Mouse (Mus musculus): ENCODE measurements around the gene Utf1.

Gene Utf1

GRCm38 (mm10) chr7:139970979-139971378, 27.4 kb downstream of the Utf1 start:
- in situ Hi-C loops (cut with MseI, MboI): no loop called here

DNA sequence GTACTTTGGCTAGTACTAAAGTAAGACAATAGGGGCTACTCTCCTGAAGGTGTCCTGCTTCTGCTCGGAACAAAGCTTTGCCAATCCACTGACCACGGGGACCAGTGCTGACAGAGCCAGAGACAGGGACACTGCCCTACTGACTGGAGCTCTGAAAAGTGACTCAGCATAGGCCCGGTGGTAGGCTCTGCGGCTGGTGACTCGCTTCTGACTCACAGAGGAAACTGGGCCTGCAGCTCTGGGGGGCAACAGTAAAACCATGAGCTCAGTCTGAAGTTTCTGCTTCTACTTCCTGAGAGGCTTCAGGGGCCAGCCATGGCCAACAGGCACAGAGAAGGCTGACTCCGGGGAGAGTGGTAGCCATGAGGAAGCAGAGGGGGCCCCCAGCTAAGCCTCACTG, 27.8 kb downstream of the Utf1 start:
- in situ Hi-C loops (cut with MseI, MboI): no loop called here

- in situ Hi-C loops (cut with MseI, MboI): no loop called here
Observed at GRCm38 (mm10) chr7:139972923-139973331, 29.3 kb downstream of the Utf1 start.

DNA sequence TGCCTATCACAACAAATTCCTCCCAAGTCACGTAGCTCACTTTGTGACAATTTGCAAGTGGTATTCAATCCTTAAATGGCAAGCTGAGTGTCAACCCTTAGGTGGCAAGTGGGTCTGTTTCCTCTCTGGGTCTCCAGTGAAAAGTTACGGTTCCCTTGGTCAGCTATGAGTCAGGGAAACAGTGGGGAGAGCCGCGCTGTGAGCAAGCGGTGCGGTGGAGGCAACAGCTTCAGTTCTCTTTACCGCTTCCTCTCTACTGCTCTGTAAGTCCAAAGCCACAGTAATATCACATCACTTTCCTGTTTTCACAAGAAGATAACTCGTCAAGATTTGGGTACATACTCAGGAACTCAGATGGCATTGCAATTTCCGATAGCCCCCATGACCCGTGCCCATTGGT, 30.7 kb downstream of the Utf1 start:
- in situ Hi-C loops (cut with MseI, MboI): no loop called here

GRCm38 (mm10) chr7:139975471-139975870, 31.9 kb downstream of the Utf1 start:
- in situ Hi-C loops (cut with MseI, MboI): loop anchor here in 1 of 2 experiments (5.0 kb wide), 1 partner anchor 87 kb away; no protein-coding TSS in a partner anchor

GRCm38 (mm10) chr7:139978278-139978892, 34.8 kb downstream of the Utf1 start, which contains the start of gene 6430531B16Rik:
Gene 6430531B16Rik, minus strand, starts transcription at chr7:139978755.
- in situ Hi-C loops (cut with MseI, MboI): loop anchor here in 1 of 2 experiments (5.0 kb wide), 1 partner anchor 84 kb away; no protein-coding TSS in a partner anchor

DNA sequence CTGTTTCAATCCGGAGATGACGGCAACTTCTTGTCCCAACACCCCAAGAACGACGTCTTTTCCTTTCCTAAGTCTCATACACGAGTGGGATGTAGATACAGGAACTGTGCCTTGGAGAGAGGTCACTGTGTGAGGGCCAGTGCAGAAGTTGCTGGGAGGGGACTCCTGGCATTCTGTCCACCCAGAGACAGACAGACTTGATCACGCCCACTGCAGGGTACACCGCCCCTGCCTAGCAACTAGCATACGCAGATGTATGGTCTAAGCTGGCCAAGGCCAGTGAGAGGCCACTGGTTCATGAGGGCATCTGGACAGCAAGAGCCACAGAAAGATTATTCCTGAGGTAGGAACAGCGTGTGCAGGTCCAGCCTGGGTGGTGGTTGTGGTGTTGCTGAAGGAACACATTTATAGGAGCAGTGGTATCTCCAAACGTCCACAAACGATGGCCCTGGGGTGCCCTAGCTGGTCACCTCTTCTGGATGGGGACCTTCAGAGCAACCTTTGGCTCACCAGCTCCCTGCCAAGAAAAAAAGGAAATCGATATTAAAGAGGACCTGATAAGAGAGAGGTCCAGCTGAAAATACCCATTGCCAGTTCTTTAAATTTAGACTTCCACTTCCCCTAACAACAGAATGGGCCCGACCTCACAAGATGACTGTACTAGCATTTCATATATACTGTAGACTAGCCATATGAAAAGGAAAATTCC, 35.6 kb downstream of the Utf1 start:
- in situ Hi-C loops (cut with MseI, MboI): loop anchor here in 1 of 2 experiments (5.0 kb wide), 1 partner anchor 83 kb away; no protein-coding TSS in a partner anchor

DNA sequence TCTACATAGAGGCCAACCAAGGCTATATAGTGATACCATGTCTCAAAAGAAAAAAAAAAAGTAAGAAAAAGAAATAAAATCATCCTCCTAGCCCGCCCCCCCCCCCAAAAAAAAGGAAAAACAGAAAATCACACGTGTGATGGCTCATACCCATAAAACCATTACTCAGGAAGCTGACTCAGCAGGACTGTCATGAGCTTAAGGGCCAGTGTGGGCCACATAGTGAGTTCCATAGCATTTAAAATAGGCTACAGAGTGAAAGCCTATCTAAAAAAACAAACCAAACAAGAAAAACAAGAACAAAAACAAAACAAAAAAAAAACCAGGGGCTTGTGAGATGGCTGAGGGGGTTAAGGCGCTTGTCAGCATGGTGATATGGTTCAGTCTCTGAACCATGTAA, 37.2 kb downstream of the Utf1 start:
- in situ Hi-C loops (cut with MseI, MboI): no loop called here

DNA sequence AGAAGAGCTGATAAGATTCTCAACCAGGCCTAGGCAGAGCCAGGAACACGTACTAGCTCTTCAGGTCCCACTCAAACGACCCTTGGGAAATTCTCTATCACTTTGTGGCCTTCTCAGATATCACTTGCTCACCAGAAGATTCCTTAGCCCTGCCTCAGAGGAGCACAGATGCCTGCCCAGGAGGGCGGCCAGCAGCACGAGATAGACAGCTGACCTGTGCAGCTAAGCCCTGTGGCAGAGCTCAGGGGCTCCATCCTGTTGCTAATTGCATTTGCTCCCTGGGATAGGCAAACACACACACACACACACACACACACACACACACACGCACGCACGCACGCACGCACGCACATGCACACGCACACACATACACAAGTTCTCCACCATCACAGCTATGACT, 38.5 kb downstream of the Utf1 start:
- in situ Hi-C loops (cut with MseI, MboI): no loop called here

GRCm38 (mm10) chr7:139984505-139984904, 40.9 kb downstream of the Utf1 start:
- in situ Hi-C loops (cut with MseI, MboI): no loop called here

GRCm38 (mm10) chr7:139988272-139988671, 44.7 kb downstream of the Utf1 start:
- in situ Hi-C loops (cut with MseI, MboI): no loop called here

- in situ Hi-C loops (cut with MseI, MboI): loop anchor here in 1 of 2 experiments (10.0 kb wide), 1 partner anchor 86 kb away; no protein-coding TSS in a partner anchor
Observed at GRCm38 (mm10) chr7:139990864-139991394, 47.3 kb downstream of the Utf1 start.

GRCm38 (mm10) chr7:139992406-139992805, 48.8 kb downstream of the Utf1 start, which contains the start of gene Adam8:
Gene Adam8, minus strand, starts transcription at chr7:139992562.
- in situ Hi-C loops (cut with MseI, MboI): loop anchor here in 1 of 2 experiments (10.0 kb wide), 1 partner anchor 88 kb away; no protein-coding TSS in a partner anchor

GRCm38 (mm10) chr7:139993532-139993931, 49.9 kb downstream of the Utf1 start:
- in situ Hi-C loops (cut with MseI, MboI): loop anchor here in 1 of 2 experiments (10.0 kb wide), 1 partner anchor 89 kb away; no protein-coding TSS in a partner anchor

GRCm38 (mm10) chr7:139994202-139994601, 50.6 kb downstream of the Utf1 start:
- in situ Hi-C loops (cut with MseI, MboI): loop anchor here in 1 of 2 experiments (10.0 kb wide), 1 partner anchor 89 kb away; no protein-coding TSS in a partner anchor

DNA sequence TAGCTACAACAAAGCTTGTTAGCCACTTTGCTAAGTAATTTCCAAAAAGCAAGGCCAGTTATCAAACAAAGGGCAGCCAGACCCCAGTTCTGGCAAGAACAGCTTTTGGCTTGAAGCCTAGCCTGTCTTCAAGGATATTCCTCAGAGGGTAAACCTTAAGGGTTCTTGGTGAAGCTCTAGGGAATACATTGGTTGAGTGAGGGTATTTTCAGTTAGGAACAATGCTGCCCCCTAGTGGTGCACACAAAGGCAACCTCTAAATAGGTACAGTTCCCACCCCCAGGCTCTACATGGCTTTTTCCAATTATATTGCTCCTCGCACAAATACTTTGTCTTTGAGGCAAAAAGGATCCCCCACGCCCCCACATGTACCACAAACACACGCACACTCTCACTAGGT, 51.1 kb downstream of the Utf1 start:
- in situ Hi-C loops (cut with MseI, MboI): loop anchor here (5.0 to 10.0 kb wide), 3 partner anchors 38 to 90 kb away; no protein-coding TSS in a partner anchor

Data from mouse trophoblast stem cell (cell line).